Mouse (Mus musculus) kidney, adult 11 months (tissue): Measurements from ENCODE around the gene Mylk.

ENCODE experiments used
- DNase-seq: peaks from one replicate; pipeline ENCODE4 v3.0.0; 2022

Gene Mylk

DNA sequence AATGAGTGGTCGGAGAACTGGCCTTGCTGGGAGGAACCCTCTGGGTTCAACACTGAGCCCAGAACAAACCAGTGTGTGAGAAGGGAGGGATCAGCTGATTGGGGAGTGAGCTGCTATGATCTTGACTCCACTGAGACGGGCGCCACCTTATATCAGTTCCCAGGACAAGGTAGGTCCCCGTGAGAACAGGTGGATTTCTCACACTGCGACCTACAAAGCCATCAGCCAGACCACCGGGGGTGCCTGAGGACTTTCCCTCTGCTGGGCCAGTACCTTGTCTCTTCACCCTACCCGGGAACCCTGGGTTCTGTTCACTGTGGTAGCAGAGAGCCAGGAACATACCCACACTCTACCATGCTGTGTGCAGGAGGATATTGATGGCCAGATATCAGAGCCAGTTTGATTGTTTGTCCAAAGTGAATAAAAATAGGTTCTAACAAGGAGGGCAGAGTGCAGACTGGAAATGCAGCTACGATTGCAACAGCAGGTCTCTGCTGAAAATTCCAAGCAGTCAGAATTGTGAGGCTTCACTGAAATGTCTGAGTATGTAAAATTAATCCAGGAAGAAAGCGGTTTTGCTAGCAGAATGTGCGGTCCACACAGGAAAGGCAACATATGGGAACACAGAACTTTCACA is 248.8 kb downstream of the Mylk start:
- DNase-seq, result no peak

GRCm38 (mm10) chr16:34994641-34995141 is 249.7 kb downstream of the Mylk start:
- no peak for DNase-seq

DNA sequence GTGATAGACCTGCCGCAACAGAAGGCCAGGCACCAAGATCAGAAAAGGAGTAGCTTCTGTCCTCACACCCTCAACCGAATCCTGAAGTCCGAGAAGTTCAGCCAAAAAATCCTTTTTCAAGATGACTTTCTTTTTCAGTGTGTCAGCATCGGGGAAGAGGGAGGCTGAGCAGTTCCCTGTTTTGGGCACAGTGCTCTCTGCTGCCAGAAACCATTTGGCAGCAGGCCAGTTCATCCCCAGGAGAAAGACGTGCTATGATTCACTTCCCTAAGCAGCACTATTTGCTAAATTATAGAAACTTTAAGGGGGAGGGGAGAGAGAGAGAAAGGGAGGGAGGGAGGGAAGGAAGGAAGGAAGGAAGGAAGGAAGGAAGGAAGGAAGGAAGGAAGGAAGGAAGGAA is 251.1 kb downstream of the Mylk start:
- DNase-seq, result peak; percentile 48

DNA sequence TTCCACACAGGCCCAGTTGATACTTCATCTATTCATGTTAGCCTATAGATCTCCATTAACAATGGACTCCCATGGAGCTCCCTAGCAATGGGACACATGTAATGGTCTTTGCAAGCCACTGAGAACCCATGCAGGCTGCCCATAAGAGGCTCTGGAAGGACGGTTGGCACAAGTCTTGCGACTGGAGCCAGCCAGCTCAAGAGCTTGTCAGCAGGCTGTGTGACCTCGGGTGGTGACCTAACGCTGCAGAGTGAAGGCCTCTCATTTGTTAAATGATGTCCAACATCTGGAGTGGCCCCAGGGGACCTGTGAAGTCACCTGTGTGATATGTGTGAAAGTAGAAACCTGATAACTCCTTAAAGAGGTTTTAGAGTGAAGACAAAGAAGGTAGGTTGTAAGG is 252.0 kb downstream of the Mylk start:
- no peak for DNase-seq

DNA sequence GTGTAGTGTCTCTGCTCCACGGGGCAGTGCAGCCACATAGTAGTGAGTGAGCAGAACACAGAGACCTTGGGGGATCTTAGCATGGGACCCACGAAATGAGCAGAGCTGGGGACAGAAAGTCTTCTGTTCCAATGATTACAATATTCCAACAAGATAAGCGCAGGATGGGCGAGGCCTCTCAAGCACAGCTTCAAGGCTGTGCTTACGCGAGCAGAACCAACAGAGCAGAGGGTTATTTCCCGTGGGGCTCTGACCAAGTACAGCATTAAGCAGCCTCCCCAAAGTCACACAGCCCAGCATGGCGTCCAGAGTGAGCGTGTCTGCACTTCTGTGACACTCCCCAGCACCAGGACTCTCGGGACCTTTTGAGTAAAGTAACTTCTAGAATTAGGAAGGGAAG is 252.6 kb downstream of the Mylk start:
- no peak for DNase-seq

DNA sequence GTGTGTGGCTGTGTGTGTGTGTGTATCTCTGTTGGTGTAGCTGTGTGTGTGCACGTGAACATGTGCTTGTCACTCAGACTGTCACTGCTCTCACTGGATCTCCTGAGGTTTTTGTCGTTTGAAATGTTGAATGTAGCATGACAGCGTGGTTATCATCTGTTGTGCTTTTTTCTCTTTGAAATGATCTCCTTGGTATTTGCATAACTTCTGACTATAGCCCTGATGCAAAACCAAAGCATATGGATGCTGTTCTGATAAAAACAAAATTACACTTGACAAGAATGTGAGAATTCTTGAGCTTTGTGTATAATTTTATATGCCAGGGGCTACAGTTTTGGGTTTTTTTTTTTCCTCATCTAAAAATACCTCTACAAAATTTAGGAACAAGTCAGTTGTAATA is 254.0 kb downstream of the Mylk start:
- no peak for DNase-seq

DNA sequence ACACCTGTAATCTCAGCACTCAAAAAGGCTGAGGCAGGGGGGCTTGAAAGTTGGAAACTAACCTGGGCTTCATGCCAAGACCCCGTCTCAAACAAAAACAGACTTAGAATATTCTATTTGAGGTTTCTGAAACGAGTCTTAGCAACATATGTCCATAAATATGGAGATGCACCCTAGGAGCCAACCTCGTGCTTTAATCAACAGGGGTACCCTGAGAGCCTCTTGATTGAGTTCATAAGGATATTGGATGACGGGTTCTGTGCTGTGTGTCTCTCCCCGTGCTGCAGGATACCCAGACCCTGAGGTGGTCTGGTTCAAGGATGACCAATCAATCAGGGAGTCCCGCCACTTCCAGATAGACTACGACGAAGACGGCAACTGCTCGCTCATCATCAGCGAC is 255.0 kb downstream of the Mylk start:
- no peak for DNase-seq

DNA sequence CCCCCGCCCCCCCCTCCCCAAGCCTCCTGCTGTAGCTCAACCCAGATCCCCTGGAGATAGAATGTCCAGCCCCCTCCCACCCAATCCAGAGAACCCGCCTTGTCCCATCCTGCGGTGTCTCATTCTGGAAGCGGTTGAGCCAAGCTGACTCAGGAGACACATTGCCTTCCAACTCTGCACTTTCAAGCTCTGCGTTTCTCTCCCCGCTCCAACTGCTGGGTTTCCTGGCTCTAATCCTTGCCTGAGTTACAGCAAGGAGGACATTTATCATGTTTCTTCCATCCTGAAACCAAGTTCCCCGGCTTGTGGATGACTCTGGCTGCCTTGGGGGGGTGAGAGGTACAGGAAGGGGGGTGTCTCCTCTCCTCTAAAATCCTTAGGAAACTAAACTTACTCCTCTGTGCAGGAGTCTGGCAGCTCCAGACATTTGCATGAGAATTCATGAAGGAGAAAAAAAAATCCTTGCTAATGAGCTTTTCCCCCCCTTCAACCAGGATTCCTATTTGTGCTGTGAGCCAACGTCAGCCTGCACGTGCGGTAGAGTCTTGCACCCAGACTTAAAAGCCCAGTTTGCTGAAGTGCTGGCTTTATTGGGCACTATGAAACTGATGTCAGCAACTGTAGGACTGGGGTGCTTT is 256.0 kb downstream of the Mylk start:
- DNase-seq, result no peak

DNA sequence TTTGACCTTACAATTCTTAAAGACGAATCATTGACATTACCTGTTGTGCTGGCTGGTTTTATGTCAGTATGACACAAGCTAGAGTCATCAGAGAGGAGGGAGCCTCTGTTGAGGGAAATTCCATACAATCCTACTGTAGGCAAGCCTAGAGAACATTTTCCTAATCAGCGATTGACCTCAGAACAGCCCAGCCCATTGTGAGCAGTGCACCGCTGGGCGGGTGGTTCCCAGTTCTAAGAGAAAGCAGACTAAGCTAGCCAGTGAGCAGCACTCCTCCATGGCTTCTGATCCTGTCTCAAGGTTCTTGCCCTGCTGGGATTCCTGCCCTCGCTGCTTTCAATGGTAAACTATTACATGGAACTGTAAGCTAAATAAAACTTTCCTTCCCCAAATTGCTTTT is 259.3 kb downstream of the Mylk start:
- DNase-seq, result peak; percentile 33

- DNase-seq, result peak; percentile 25
Observed at GRCm38 (mm10) chr16:35004756-35005155, 259.7 kb downstream of the Mylk start.

DNA sequence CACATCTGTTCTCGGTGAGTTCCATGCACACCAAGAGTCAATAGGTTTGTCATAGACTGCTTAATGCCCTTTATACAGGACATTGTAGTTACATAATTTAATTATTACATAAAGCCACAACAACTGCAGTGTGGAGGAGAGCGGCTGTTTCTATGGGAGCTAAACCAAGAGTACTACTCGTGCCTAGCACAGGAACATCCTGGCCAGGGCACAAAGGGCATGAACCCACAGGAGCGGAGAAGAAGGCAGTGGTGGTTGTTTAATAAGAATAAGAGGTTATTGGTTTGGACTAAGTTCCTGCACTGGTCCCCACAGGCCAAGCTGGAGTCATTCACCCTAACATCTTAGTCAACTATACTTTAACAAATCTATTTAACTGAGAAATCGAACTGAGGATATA is 261.2 kb downstream of the Mylk start:
- peak; percentile 39 for DNase-seq

DNA sequence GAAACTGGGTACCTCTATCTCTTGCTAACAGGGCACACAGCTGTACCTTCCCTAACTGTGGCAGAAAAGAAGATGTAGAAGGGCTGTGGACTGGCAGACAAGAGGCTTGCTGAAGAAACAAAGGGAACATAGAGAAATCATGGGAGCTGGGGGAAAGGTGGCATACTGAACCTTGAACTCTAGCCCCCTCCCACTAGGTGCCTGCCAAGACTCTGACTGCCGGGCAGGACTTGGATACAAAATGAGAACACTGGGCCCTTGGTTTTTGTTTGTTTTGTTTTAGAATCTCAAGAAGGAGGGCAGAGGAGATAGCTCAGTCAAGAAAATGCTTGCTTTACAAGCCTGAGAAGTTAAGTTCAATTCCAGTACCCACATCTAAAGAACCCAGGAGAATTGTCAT is 262.4 kb downstream of the Mylk start:
- no peak for DNase-seq

- DNase-seq, result no peak
Observed at GRCm38 (mm10) chr16:35008447-35008846, 263.4 kb downstream of the Mylk start.

DNA sequence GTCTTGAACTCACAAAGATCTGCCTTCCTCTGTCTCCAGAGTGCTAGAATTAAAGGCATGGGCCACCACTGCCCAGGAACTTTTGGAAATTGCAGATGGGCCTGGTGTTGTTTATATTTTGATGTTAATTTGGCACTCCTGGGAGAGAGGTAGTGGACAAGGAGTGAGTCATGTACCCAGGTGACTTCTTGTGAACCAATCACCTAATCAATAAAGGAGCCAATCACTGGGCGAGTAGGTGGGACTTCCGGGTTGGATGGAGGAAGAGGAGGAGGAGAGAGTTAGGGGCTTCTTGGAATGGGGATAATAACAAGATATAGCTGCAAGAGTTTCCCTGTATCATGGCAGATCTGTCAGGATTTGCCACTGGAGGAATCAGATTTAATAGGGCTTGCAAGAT is 268.5 kb downstream of the Mylk start:
- DNase-seq, result no peak

GRCm38 (mm10) chr16:35016491-35016890 is 271.5 kb downstream of the Mylk start:
- DNase-seq, result no peak

GRCm38 (mm10) chr16:35018470-35018974 is 273.5 kb downstream of the Mylk start:
- DNase-seq, result no peak

DNA sequence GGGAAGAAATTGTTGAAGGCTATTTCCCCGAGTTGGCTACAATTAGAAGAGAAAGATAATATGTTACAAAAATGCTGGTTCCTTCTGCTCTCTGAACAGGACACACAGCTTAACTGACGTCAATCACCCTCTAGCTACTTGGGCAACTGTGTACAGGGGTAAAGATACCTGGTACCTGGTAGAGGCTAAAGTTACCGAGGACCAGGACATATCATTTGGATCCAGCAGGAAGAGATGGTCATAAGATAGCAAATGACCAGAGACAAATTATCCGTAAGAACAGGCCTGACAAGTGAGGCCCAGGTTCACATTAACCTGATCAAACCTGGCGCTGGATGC is 276.9 kb downstream of the Mylk start:
- DNase-seq, result no peak

- peak; percentile 96 for DNase-seq
Observed at GRCm38 (mm10) chr16:35022242-35023137, 277.5 kb downstream of the Mylk start, which contains the start of gene Hacd2. TSS of gene Hacd2 (plus strand) at chr16:35022428.

DNA sequence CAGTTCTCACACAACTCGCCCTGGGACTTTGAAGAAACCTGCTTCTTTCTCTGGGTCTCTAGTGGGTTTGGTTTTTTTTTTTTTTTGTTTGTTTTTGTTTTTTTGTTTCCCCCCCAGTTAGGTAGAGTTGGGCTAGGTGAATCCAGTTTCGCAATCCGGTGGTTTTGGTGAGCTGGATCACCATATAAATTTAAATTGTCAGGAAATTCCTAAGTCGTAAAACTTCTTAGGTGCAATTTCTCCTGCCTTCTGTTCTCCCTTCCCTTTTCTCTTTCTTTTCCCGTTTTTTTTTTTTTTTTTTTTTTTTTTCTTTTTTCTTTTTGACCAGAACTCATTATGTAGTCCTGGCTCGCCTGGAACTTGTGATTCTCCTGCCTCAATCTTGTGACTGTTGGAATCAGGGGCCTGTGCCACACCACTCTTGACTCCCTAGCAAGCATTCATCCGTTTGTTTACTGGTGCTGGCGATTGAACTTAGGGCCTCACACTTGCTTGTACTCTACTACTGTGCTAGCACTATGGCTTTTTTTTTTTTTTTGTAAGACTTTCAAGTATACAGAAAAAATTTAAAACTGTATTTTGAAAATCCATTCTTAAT is 278.2 kb downstream of the Mylk start:
- no peak for DNase-seq

DNA sequence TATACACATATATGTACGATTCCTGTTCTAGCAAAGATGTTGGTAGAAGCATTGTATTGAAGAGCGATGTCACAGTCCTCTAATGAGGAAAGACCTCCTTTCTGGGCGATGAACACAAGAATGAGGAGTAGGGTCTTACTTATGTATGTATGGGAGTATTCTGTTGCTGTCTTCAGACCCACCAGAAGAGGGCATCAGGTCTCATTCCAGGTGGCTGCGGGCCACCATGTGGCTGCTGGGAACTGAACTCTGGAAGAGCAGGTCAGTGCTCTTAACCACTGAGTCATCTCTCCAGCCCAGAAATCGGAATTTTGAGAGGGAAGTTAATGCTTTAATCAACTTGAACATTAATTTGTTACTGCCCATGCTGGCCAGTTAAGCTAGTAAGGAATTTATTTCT is 279.3 kb downstream of the Mylk start:
- no peak for DNase-seq

- DNase-seq, result no peak
Observed at GRCm38 (mm10) chr16:35025347-35025746, 280.3 kb downstream of the Mylk start.

DNA sequence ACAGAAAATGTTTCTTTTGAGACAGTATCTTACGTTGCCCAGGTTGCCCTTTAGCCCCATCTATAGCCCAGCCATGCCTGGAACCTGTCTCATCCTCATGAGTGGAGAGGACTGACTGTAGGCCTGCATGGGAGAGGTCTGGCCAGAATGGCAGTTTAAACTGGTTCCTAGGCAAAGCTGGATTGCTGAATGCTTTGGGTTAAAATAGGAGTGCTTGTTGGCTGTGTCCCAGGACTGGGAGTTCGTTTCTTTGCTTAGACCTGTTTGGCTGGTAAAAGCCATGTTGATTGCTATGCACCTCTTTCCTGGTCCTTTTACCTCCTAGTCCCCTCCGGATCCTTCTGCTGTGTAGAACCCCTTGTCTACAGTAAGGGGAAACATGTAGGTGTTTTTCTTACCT is 288.2 kb downstream of the Mylk start:
- DNase-seq, result peak; percentile 37
